Mouse (Mus musculus) urinary bladder, adult 18-20 months (tissue): ENCODE measurements at regions not wholly inside any gene's neighbourhood (a gene's known extent, or its start where the extent isn't known, plus 50 kb on each side); places are given as distances from the start of the nearest gene placed in this dataset.

ENCODE experiments used
- DNase-seq, 2 experiments: peaks; one replicate each; pipeline ENCODE4 v3.0.0; 2022; ENCODE audit warnings: low spot score in 2 of 2, mixed read lengths in 2 of 2

DNA sequence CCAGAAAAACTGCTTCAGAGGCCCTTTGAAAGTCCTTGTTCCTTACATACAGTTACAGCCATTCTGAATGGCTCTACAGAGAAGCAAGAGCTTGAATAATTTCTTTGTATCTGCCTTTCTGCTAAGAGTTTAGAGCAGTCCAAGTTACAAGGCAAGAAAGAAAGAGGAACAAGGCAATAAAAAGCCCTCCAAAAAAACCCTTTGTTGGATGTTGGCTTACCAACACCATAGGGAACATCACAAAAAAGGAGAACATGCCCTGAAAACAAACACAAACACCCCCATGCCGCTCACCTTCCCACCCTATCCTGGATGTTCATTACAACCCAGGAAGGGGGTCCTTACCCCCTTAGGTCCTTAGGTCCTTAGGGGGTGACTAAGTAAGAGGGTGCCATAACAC lies 359.2 kb upstream of the Gcfc2 start:
- DNase-seq = no peak

- DNase-seq = no peak
Observed at GRCm38 (mm10) chr6:81586441-81587117, 336.9 kb upstream of the Gcfc2 start.

GRCm38 (mm10) chr6:81589727-81590126 lies 333.7 kb upstream of the Gcfc2 start:
- DNase-seq = no peak

- no peak for DNase-seq
Observed at GRCm38 (mm10) chr6:81595926-81596325, 327.5 kb upstream of the Gcfc2 start.

DNA sequence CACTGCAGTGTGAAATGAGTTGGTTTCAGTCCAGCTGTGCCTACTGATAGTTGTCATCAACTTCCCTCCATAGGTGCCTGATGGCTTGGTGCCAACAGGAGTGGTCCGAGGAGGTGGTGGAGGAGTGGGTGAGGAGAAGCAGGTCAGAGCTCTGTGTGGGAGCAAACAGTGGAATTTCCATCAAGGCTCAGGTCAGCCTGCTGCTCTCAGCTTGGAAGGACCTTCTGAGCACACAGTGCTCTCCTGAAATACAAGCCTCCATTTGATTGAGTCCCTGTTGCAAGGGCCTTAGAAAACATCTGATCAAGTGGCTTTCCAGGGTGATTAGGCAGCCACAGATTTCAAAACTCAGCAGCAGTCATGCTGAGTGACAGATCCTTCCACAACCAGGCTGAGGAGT lies 314.8 kb upstream of the Gcfc2 start:
- no peak for DNase-seq

DNA sequence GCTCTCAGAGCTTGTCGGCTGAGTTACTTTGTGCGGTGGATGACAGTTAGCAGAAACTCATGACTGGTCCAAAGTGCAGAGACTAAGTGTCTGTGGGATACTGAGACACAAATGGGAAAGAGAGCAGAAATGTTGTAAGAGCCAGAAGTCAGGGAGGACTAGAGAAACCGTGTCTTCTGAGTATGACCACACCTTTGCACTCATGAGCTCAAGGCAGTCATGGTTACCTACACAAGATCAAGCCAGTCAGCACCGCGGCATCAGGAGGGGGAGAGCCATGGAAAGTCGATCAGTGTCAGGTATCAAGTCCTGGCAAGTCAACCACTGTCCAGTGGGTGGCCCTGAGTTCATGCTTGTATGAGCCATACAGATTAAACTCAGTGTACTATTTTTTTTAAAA lies 311.5 kb upstream of the Gcfc2 start:
- no peak for DNase-seq

GRCm38 (mm10) chr6:81618018-81618417 lies 305.5 kb upstream of the Gcfc2 start:
- no peak for DNase-seq

GRCm38 (mm10) chr6:81621028-81621427 lies 302.4 kb upstream of the Gcfc2 start:
- no peak for DNase-seq

- no peak for DNase-seq
Observed at GRCm38 (mm10) chr6:81622714-81623113, 300.8 kb upstream of the Gcfc2 start.

- no peak for DNase-seq
Observed at GRCm38 (mm10) chr6:81625016-81625415, 298.5 kb upstream of the Gcfc2 start.

DNA sequence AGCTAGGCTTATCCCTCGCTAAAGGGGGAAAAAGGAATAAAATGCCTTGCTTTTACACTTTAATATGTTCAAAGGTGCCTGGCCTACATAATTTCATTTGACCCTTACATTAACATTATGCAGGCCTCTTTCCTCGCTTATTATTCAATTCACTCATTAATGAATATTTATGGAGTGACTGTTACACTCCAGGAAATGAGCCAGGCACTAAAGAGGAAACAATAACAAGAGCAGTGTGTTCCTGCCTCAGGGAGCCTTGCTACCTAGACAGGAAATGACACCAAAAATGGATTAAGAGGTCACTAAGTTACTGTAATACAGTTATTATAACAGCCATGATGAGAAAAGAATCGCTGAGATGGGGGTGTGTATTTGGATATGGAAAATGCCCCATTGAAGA lies 289.9 kb upstream of the Gcfc2 start:
- DNase-seq = no peak

GRCm38 (mm10) chr6:81647615-81648375 lies 275.7 kb upstream of the Gcfc2 start:
- no peak for DNase-seq

- no peak for DNase-seq
Observed at GRCm38 (mm10) chr6:81651856-81652255, 271.6 kb upstream of the Gcfc2 start.

GRCm38 (mm10) chr6:81655205-81655604 lies 268.3 kb upstream of the Gcfc2 start:
- no peak for DNase-seq

- DNase-seq = no peak
Observed at GRCm38 (mm10) chr6:81660478-81661395, 262.7 kb upstream of the Gcfc2 start.

DNA sequence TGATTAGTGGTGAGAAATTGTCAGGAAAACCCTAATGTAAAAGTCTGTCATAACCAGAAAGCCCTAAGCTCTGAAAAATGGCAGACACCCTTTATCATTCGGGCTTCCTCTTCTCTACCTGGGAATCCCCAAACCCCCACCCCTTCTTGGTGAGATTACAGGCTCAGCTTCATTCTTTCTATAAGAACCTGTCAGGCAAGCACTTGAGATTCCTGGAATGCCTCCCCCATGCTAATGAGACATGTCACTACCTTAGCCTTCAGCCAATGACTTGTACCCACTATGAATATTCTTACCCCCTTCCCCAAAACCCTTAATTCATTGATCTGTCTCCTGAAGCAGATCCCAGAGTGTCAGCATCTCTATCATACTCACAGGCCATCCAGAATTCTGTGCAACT lies 254.5 kb upstream of the Gcfc2 start:
- DNase-seq = no peak

DNA sequence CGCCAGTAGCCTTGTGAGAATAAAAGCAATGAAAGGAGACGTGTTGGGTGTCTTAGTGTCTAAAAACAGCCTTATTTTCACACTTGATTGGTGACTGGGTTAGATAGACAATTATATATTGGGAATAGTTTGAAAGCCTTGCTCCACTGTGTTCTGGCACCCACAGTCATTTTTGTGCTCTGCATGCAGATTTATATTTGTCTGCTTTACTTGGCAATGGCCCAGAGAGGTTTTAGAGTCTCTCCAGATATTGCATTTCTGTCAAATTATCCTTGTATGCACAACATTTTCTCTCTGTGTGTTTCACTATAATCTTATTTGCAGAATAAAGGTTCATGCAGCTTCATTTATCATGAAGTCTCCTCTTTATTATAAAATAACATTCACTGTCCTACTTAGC lies 250.2 kb upstream of the Gcfc2 start:
- no peak for DNase-seq

DNA sequence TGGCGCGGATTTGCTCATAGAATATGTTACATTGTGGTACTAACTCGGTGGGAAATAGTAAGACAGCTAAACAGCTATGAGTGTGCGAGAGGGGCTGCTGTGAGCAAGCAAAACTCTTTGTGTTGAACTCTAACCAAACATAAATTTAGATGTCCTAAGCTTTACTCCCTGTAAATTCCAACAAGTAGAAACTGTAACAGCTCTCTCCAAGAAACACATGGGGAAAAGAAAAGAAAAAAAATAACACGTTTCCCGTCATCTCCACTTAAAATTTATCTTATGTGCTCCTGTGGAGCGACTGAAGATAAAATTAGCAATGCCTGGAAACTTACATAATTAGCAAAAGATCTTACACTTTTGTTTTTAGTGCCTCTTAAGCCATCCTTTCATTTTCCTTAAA lies 226.2 kb upstream of the Gcfc2 start:
- no peak for DNase-seq

GRCm38 (mm10) chr6:81698173-81698572 lies 225.3 kb upstream of the Gcfc2 start:
- DNase-seq = no peak

- DNase-seq = no peak
Observed at GRCm38 (mm10) chr6:81714867-81715266, 208.6 kb upstream of the Gcfc2 start.

DNA sequence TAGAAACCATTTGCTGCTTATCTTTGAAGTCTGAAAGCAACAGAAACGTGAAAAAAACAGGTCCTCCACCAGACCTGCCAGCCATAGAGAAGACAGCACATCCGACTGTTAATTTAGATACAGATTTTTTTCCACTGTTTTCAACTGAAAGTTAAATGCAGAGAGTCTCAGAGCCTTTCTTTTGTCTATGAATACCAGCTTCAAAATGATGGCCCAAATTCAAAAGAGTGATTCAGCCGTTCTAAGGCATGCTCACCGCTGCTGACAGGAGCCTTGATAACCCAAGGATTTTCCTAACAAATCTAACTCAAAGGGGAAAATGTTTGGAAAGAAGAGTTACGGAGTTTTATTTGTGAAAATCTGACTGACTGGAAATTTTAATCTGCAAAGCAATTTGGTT lies 207.1 kb upstream of the Gcfc2 start:
- DNase-seq = no peak
